Mouse (Mus musculus): ENCODE results near the gene Dtx3. TPM values are rescaled to one million over a fixed set of nuclear protein-coding genes. Genes with fewer than 3 reads are reported as not detected.

Gene Dtx3
- 72.9 and 74.8 TPM in 2 replicates for polyA plus RNA-seq (2015; fragmentation: Nextera tagmentation; extraction: Ambion mirVana)

DNA sequence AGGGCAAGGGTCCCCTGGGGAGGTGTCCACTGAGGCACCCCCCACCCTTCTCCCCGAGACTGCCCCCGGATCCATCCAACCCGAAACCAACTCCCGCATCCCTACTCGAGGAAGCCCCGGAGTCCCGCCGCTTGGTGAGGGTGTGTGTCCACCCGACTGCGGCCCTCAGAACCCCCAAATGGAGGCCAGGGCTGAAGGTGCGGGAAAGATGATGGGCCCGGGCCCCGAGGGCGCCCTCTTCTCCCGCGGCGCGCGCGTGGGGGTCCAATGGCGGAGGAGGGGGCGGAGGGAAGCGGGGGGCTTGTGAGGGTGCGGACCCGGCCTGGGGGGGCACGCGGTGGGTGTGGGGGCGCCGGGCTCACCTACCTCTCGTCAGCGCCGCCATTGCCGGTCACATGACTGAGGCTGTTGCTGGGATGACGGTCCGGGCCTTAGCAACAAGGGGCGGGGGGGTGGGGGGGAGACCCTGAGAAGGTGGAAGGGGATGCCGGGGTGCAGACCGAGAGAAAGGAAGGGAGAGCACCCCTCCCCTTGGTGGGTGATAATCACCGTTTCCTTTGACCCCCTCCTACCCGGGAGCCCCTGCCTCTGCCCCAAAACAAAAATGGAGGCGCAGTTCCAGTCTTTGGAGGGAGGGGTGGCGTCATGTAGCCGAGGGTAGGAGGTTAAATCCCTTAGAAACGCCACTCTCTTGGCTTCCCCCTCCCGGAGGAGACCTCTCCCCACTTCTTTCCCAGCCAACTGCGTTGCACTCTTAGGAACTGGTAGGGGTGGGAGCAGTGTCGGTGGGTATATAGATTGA is at the start of gene Dtx3:
Gene Dtx3 (minus strand): TSS at position 401 of the 802 bp plus-strand sequence.
- peak; percentile 43 for ATAC-seq (ENCODE audit: low read depth)
- peaks cover 17% of the 10 kb centered on the region for H3K4me1 ChIP-seq (replicated peaks; ENCODE audit: control insufficient read depth, insufficient read depth, low read length)
- H3K36me3 ChIP-seq (ENCODE audit: control insufficient read depth, insufficient read depth, low read length), result 0 out of 2 replicates have a peak, but pooled peaks cover 6% of the 10 kb centered on the region

DNA sequence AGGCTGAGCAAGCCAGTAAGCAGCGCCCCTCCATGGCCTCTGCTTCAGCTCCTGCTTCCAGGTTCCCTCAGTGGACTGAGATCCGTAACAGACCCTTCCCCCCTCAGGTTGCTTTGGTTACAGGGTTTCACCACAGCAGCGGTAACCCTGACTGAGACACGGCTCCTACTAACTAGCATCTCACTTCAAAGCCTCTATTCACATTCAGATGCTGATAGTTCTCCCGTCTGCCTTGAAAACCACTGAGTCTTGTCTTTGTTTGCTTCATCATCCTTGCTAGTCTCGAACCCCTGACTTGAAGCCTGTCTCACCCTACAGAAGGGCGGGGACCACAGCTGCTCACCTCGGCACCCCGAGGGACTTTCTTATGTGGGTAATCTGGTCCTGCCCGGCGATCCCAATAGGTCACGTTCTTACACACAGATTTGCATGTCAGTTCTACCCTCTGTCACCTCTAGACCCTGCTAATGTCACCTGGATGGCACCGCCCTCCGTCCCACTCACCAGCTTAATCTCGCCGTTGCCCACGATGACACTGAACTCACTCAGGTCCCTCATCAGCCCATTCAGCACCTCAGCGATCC is 42.8 kb upstream of the Dtx3 start:
- ATAC-seq (ENCODE audit: low read depth), result no peak
- no peak overlapping the region for H3K27ac ChIP-seq (ENCODE audit: low read length)
- no peak overlapping the region for H3K4me2 ChIP-seq (ENCODE audit: low read depth, low read length)
- no peaks in the 10 kb centered on the region for H3K36me3 ChIP-seq (ENCODE audit: control insufficient read depth, insufficient read depth, low read length)
- 65% methylated on average over 18 of the region's 18 CpGs for WGBS
- H3K4me1 ChIP-seq (replicated peaks; ENCODE audit: control insufficient read depth, insufficient read depth, low read length), result no peaks in the 10 kb centered on the region
- no peaks in the 10 kb centered on the region for H3K9me3 ChIP-seq (ENCODE audit: control insufficient read depth, low read length)
- no peak overlapping the region for H3K4me3 ChIP-seq (ENCODE audit: low read length)
- no peak overlapping the region for H3K9ac ChIP-seq (ENCODE audit: low read length)
- no peaks in the 10 kb centered on the region for H3K27me3 ChIP-seq (ENCODE audit: control insufficient read depth, insufficient read depth, low read depth, low read length)

More for the DNA sequence above, at the start of gene Dtx3:
- Histone ChIP-seq H3K4me3 (ENCODE audit: low read length) (peak within 1 kb of the TSS; percentile 83), H3K9ac (ENCODE audit: low read length) (peak within 1 kb of the TSS; percentile 89), H3K27ac (ENCODE audit: low read length) (peak within 1 kb of the TSS; percentile 94), H3K9me3 (ENCODE audit: control insufficient read depth, low read length) (no peaks in the 10 kb centered on the region), H3K4me2 (ENCODE audit: low read depth, low read length) (peak within 1 kb of the TSS; percentile 88), H3K27me3 (ENCODE audit: control insufficient read depth, insufficient read depth, low read depth, low read length) (no peaks in the 10 kb centered on the region)
- WGBS, result under 1% methylated on average over 31 of the region's 47 CpGs

GRCm38 (mm10) chr10:127236541-127236940 is 41.0 kb upstream of the Dtx3 start:
- no peak for ATAC-seq (ENCODE audit: low read depth)
- WGBS, result 39% methylated on average over 9 of the region's 9 CpGs
- Histone ChIP-seq H3K4me1 (replicated peaks; ENCODE audit: control insufficient read depth, insufficient read depth, low read length) (no peaks in the 10 kb centered on the region), H3K4me3 (ENCODE audit: low read length) (no peak overlapping the region), H3K9me3 (ENCODE audit: control insufficient read depth, low read length) (no peaks in the 10 kb centered on the region), H3K27me3 (ENCODE audit: control insufficient read depth, insufficient read depth, low read depth, low read length) (no peaks in the 10 kb centered on the region), H3K9ac (ENCODE audit: low read length) (no peak overlapping the region), H3K36me3 (ENCODE audit: control insufficient read depth, insufficient read depth, low read length) (no peaks in the 10 kb centered on the region), H3K27ac (ENCODE audit: low read length) (no peak overlapping the region), H3K4me2 (ENCODE audit: low read depth, low read length) (no peak overlapping the region)

DNA sequence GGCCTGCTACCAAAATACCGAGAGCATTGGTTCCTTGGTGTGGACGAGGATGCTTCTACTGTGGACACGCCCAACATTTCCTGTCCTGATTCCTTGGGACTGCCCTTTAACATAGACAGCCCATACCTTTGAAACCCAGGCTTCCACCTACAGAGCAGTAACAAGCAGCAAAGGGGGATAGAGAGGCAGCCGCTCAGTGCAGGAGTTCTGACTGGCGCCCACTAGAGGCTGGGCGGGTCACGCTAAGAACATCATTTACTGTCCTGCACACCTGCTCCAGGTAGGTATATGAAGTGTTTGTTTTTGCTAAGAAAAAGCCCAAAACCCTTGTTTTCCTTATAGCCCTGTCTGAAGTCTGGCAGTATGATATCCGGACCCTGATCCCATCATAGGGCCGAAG is 37.6 kb upstream of the Dtx3 start:
- no peaks in the 10 kb centered on the region for H3K27me3 ChIP-seq (ENCODE audit: control insufficient read depth, insufficient read depth, low read depth, low read length)
- no peak for ATAC-seq (ENCODE audit: low read depth)
- H3K9ac ChIP-seq (ENCODE audit: low read length), result no peak overlapping the region
- no peak overlapping the region for H3K4me2 ChIP-seq (ENCODE audit: low read depth, low read length)
- no peaks in the 10 kb centered on the region for H3K4me1 ChIP-seq (replicated peaks; ENCODE audit: control insufficient read depth, insufficient read depth, low read length)
- H3K36me3 ChIP-seq (ENCODE audit: control insufficient read depth, insufficient read depth, low read length), result no peaks in the 10 kb centered on the region
- H3K4me3 ChIP-seq (ENCODE audit: low read length), result no peak overlapping the region
- H3K9me3 ChIP-seq (ENCODE audit: control insufficient read depth, low read length), result no peaks in the 10 kb centered on the region
- H3K27ac ChIP-seq (ENCODE audit: low read length), result no peak overlapping the region
- 74% methylated on average over 9 of the region's 9 CpGs for WGBS

GRCm38 (mm10) chr10:127231741-127232140 is 36.2 kb upstream of the Dtx3 start:
- Histone ChIP-seq H3K9me3 (ENCODE audit: control insufficient read depth, low read length) (no peaks in the 10 kb centered on the region), H3K27me3 (ENCODE audit: control insufficient read depth, insufficient read depth, low read depth, low read length) (no peaks in the 10 kb centered on the region), H3K4me2 (ENCODE audit: low read depth, low read length) (no peak overlapping the region), H3K4me1 (replicated peaks; ENCODE audit: control insufficient read depth, insufficient read depth, low read length) (no peaks in the 10 kb centered on the region), H3K36me3 (ENCODE audit: control insufficient read depth, insufficient read depth, low read length) (no peaks in the 10 kb centered on the region), H3K9ac (ENCODE audit: low read length) (no peak overlapping the region), H3K27ac (ENCODE audit: low read length) (no peak overlapping the region), H3K4me3 (ENCODE audit: low read length) (no peak overlapping the region)
- WGBS, result 77% methylated on average over 14 of the region's 14 CpGs
- no peak for ATAC-seq (ENCODE audit: low read depth)

DNA sequence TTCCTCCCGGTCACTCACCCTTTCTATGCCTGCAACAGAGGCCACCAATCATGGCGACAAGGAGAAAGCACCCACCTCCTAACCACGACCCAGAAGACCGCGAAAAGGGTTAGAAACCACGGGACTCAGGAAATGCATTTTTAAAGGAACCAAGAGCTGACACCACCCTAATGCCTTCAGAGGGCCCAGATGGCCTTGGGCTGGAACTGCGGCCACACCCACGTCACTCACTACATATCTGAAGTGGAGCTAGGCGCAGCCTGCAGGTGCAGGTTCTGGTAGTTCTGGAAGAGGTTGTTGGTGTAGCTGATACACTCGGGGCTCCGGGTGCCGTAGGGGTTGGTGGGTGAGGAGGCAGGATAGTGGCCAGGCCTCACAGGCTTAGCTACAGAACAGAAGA is 35.2 kb upstream of the Dtx3 start:
- no peaks in the 10 kb centered on the region for H3K9me3 ChIP-seq (ENCODE audit: control insufficient read depth, low read length)
- no peaks in the 10 kb centered on the region for H3K36me3 ChIP-seq (ENCODE audit: control insufficient read depth, insufficient read depth, low read length)
- no peaks in the 10 kb centered on the region for H3K4me1 ChIP-seq (replicated peaks; ENCODE audit: control insufficient read depth, insufficient read depth, low read length)
- H3K4me2 ChIP-seq (ENCODE audit: low read depth, low read length), result no peak overlapping the region
- H3K27ac ChIP-seq (ENCODE audit: low read length), result no peak overlapping the region
- ATAC-seq (ENCODE audit: low read depth), result no peak
- no peak overlapping the region for H3K9ac ChIP-seq (ENCODE audit: low read length)
- WGBS, result 74% methylated on average over 12 of the region's 12 CpGs
- no peak overlapping the region for H3K4me3 ChIP-seq (ENCODE audit: low read length)
- no peaks in the 10 kb centered on the region for H3K27me3 ChIP-seq (ENCODE audit: control insufficient read depth, insufficient read depth, low read depth, low read length)

- H3K27me3 ChIP-seq (ENCODE audit: control insufficient read depth, insufficient read depth, low read depth, low read length), result no peaks in the 10 kb centered on the region
- no peaks in the 10 kb centered on the region for H3K4me1 ChIP-seq (replicated peaks; ENCODE audit: control insufficient read depth, insufficient read depth, low read length)
- no peak overlapping the region for H3K9ac ChIP-seq (ENCODE audit: low read length)
- H3K36me3 ChIP-seq (ENCODE audit: control insufficient read depth, insufficient read depth, low read length), result no peaks in the 10 kb centered on the region
- H3K9me3 ChIP-seq (ENCODE audit: control insufficient read depth, low read length), result no peaks in the 10 kb centered on the region
- no peak overlapping the region for H3K27ac ChIP-seq (ENCODE audit: low read length)
- ATAC-seq (ENCODE audit: low read depth), result peak; percentile 67; the same call in 1 of the 2 replicates
- 18% methylated on average over 4 of the region's 4 CpGs for WGBS
- H3K4me3 ChIP-seq (ENCODE audit: low read length), result no peak overlapping the region
- H3K4me2 ChIP-seq (ENCODE audit: low read depth, low read length), result no peak overlapping the region
These were observed 33.4 kb upstream of the Dtx3 start for GRCm38 (mm10) chr10:127228897-127229296.

GRCm38 (mm10) chr10:127227163-127227562 is 31.6 kb upstream of the Dtx3 start:
- H3K4me2 ChIP-seq (ENCODE audit: low read depth, low read length), result no peak overlapping the region
- no peak for ATAC-seq (ENCODE audit: low read depth)
- H3K9me3 ChIP-seq (ENCODE audit: control insufficient read depth, low read length), result no peaks in the 10 kb centered on the region
- no peak overlapping the region for H3K9ac ChIP-seq (ENCODE audit: low read length)
- H3K4me1 ChIP-seq (replicated peaks; ENCODE audit: control insufficient read depth, insufficient read depth, low read length), result no peaks in the 10 kb centered on the region
- no peak overlapping the region for H3K4me3 ChIP-seq (ENCODE audit: low read length)
- H3K27me3 ChIP-seq (ENCODE audit: control insufficient read depth, insufficient read depth, low read depth, low read length), result no peaks in the 10 kb centered on the region
- H3K27ac ChIP-seq (ENCODE audit: low read length), result no peak overlapping the region
- no peaks in the 10 kb centered on the region for H3K36me3 ChIP-seq (ENCODE audit: control insufficient read depth, insufficient read depth, low read length)
- WGBS, result 66% methylated on average over 8 of the region's 8 CpGs

DNA sequence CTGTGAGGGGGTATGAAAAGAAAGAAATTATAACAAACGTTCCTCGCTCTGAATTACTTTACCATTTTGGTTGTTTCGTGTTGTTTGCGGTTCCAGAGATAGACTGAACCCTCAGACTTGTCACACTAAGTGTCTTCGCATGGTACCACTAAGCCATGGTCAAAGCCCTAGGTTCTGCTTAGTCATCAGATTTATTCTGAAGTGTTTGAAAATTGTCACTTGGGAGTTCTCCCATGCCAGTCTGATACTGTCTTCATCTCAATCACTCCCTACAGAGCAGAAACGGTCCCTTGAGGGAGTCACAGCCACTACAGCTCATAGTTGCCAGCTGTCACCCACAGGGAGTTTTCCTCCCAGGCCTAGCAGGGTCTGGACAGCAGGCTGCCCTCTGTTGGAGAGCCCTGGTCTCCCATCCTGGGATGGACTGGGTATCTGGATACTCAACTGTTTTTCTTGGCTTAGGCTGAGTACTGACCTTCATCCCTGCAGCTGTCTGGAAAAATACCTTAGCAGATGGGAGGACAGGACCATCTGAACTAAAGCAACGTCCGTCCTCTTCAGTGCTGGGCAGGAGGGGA is 30.9 kb upstream of the Dtx3 start:
- H3K27me3 ChIP-seq (ENCODE audit: control insufficient read depth, insufficient read depth, low read depth, low read length), result no peaks in the 10 kb centered on the region
- H3K4me1 ChIP-seq (replicated peaks; ENCODE audit: control insufficient read depth, insufficient read depth, low read length), result no peaks in the 10 kb centered on the region
- no peak overlapping the region for H3K4me2 ChIP-seq (ENCODE audit: low read depth, low read length)
- no peak overlapping the region for H3K9ac ChIP-seq (ENCODE audit: low read length)
- H3K27ac ChIP-seq (ENCODE audit: low read length), result no peak overlapping the region
- no peaks in the 10 kb centered on the region for H3K36me3 ChIP-seq (ENCODE audit: control insufficient read depth, insufficient read depth, low read length)
- no peak overlapping the region for H3K4me3 ChIP-seq (ENCODE audit: low read length)
- 0 out of 2 replicates have a peak, but pooled peaks have one; percentile 31 for ATAC-seq (ENCODE audit: low read depth)
- H3K9me3 ChIP-seq (ENCODE audit: control insufficient read depth, low read length), result no peaks in the 10 kb centered on the region
- WGBS, result 63% methylated on average over 8 of the region's 8 CpGs

All from lung, embryonic 16.5 days (tissue).